Mouse (Mus musculus) forelimb bud, embryonic 11.5 days (tissue): ENCODE data around the gene Mxra8.

Experiments used
- DNase-seq: peaks from one replicate; pipeline ENCODE4 v3.0.0-alpha.2; 2012; ENCODE audit warnings: low read depth, low spot score

The Mxra8 gene

DNA sequence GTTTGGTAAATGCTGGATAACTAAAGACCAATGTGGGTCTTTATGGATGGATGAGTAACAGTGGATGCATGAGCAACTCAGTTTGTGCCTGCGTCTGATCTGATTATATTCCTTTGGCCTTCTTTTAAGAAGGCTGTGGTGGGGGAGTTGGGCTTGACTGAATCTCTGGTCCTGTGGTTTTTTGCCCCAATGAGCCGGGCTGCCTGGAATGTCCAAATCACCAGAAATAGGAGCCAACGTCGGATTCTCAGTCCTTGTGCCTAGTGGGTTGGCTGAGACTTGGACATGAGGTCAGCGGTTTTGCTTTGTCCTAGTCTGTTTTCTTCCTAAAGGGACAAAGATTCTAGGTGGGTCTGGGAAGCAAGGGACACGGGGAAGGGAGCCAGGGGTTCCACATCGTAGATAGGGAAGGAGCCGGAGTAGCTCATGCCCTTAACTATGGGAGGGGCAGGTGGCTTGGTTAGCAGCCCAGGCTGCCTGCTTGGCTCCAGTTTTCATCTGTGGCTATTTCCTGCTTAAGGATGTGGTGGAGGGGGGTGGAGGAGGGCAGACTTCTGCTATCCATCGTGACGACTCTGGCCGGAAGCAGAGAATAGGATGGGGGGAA lies 2.0 kb upstream of the Mxra8 start:
- no peak for DNase-seq

DNA sequence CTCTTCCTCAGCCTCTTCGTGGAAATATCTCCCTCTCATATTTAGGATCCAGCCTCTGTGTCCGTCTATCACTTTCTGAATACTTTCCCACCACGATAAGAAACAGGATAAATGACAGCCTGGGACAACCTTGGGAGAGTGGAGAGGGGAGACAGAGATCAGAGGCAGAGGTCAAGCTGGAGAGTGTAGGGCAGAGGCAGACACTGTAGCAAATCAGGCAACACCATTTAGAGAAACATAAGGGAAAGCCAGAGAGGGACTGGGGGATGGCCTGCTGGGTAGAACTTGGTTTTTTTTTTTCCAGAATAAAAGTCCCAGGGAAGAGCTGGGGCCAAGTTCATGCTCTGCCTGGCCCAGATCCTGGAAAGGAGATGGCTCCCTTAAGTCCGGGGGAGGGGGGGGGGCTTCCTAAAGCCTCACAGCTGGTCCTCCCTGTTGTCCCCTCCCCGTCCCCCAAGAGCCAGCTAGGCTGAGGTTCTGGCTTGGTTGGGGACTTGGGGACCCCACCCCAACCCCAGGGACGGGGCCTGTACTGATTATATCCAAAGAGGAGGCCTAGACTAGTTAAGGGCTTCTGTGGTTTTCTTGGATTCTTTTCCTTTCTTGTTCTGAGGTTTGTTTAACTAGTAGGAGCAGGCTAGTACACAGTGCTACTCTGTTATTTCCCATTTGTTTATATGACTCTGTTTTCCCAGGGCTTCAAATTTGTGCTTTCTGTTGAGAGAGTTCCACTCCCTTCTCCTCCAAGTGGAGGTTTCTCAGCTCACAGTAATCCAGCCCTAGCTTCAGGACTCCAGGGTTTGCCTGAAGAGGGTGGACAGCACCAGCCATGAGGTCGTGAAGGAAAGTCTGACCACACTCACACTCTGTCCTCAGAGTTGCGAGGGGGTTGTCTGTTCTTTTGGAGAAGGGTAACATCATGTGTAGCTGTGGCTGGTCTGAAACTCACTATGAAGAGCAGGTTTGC lies 1.0 kb upstream of the Mxra8 start:
- no peak for DNase-seq

DNA sequence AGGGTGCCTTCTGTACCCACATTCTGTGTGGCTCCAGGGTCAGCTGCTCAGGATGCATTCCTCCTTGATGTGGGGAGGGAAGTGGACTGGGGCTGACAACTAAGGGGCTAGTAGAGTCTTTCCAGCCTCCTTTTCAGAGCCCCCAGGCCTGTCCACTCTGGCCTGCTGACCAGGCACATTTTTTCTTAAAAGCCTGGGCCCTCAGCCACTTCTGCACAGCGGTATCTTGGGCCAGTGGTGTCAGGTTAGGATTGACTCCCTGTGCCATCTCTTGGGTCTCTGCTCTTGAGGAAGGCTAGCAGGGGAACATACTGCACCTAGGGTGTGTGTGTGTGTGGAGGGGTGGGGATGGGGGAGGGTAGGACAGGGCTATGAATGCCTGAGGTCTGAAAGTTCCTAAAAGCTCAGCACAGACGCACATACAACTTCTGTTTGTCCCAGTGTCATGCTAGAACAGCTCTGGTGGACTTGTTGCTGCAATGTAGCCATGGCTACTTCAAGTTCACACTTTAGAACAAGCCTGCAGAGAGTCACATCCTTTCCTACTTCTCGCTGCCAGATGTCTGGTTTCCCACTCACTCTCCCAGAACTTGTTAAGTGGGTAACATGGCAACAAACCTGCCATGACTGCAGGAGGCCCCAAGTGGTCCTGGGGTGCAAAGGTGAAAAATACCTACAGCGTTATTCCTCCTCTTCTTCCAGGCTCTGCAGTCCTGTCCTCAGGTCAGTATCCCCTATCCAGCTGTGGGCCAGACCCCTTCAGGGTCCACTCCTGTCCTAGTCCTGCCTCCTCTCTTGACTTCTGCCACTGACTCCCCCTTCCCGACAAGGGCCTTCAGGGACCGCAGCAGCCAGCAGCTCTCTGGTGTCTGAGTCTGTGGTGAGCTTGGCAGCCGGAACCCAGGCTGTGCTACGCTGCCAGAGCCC lies 859 bp downstream of the Mxra8 start:
- no peak for DNase-seq

GRCm38 (mm10) chr4:155841003-155841454 lies 1.5 kb downstream of the Mxra8 start:
- peak; percentile 35 for DNase-seq

- no peak for DNase-seq
These were observed 2.3 kb downstream of the Mxra8 start for GRCm38 (mm10) chr4:155841651-155842270.

GRCm38 (mm10) chr4:155843231-155843630 lies 3.8 kb downstream of the Mxra8 start:
- no peak for DNase-seq

DNA sequence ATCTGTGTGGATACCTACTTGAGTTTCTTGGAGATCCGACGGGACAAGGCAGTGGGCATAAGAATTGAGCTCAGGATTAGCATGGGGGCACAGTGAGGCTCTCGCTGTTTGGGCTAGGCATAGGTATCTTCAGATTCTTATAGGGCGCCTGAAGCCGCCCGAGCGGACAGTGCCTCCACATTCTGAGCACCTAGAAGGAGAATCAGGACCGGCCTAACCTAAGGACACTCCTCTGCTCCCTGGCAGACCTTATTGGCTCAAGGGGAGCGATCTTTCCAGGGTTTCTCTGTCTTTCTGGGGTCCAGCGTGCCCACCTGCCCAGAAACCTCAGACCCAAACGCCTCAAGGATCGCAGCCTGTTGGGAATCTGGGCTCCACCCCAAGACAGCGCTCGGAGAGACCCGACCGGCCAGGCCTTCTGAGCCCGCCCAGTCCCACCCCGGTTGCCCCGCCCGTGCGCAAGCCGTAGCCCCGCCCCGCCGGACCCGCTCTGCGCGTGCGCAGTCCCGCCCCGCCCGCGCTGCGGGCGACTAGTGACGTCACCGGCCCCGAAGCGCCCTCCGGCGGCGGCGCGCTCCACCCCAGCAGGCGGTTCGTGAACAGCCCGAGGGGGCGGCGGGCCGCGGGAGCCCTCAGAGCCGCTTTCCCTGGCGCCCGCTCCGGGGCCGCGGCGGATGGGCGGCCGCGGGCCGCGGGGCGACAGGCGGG lies 7.5 kb downstream of the Mxra8 start, which contains the start of gene Dvl1:
Dvl1 (plus strand) TSS at position 532 of the 708 bp plus-strand sequence.
- peak; percentile 91 for DNase-seq

DNA sequence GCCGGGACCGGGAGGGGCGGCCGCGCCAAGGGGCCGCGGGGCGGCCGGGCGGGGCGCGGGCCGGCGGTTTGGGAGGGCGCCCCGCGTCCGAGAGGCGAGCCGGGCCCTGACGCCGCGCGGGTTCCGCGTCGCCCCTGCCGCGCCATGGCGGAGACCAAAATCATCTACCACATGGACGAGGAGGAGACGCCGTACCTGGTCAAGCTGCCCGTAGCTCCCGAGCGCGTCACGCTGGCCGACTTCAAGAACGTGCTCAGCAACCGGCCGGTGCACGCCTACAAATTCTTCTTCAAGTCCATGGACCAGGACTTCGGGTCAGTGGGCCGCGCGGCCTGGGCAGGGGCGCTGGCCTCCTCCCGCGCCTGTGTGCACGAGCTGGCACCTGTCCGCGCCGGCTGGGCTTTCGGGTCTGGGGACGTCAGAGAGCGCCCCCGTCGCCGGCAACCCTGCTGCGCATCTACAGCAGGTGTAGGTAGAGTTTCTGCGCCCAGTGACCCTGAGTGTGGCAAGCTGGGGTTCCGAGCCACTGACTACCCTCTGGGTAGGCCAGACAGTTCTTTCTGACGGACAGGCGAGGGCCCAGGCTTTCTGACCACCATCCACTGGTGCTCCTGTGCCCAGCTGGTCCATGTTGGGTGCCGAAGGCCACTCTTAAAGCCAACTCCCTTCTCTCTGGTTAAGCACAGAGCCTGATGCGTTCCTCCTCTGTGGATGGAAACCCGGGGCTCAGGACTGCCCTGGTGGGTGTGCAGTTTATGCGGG lies 8.3 kb downstream of the Mxra8 start:
- DNase-seq = no peak

DNA sequence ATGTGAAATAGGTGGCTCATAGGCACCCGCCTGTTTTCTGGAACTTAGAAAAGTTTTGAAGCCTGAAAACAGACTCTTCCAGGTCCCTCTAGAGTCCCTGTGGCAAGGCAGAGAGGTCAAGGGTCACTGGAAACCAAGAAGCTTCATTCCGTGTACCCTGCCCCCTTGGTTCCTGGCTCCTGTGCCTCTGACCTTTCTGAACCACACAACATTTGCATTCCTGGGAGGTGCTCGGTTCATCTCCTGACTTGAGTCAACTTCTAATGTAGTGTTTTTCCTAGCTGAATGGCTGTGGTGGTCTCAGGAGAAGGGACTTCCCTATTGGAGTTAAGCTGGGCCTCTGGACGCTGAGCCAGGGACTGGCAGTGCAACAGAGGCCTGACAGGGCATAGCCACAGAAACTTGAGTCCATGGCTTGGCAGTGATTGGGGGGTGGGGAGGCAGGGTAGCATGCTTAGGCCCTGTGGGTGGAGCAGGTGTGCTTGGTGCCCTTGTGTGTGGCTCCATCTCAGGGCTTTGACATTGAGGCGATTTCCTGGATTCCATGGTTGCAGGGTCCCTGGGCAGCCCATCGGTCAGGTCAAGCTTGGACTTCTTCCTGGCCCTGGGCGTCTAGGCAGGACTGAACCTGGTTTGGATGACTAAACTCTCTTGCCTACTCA lies 9.1 kb downstream of the Mxra8 start:
- DNase-seq = no peak

DNA sequence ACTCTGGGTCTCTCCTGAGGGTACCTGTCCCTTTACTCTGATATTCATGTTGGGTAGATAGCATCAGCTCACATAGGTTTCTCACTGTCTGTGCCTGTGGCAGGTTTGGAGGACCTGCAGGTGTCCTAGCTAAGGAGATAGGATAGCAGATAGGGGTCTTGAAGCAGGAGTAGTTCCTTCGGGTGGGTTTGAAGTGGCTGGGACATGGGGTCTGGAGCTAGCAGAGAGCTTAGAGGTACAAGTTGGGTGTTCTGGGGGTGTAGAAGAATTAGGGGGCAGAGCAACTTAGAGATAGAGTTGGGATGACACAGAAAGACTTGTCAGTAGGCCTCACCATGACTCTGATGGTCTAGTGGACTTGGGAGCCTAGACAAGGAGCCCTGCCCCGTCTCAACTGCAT lies 9.9 kb downstream of the Mxra8 start:
- DNase-seq = no peak

DNA sequence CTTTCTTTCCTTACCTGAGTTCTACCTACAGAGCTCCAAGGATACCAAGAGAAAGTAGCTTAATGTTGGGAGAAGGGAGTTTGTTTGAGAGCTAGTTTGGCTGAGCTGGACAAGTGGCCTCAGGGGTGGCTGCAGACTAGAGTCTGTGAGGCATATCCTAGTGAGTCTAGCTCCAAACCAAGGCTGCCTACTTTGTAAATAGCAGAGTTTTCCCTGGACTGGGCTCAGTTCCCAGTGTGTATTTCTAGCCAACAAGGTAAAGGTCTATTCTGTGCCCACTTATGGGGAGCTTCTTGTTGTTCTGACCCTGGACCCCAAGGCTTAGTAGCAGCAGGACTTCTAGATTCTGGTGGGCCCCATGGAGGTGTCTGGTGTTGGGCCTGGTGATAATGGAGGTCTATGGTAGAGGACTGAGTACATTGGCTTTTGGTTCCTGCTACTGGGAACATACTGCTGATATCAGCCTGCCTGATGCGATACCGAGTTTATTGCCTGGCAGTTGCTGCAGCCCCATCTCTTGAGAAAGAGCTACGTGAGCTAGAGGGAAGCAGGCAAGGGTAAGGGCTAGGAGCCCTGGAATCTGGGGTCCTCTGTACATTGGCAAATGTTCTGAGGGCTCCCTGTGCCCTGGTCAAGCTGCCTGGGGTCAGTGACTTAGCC lies 10.4 kb downstream of the Mxra8 start:
- DNase-seq = no peak

DNA sequence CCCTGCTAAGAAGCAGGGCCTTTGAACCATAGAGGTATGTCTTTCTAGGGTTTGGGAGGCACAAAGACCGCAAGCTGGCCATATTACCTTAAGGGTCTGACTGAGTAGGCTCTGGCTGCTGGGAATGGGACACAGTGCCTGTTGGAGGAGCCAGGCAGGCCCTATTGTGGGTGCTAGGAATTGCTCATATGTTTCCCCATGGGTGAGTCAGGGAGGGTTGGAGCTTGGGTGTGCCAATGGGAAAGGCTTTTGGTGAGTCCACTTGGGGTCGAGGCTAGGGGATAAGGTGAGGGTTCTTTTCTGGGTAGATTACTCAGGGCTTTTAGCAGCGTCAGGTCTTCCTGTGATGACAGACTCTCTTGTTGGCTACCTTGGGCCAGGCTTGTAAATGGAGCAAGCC lies 11.9 kb downstream of the Mxra8 start:
- no peak for DNase-seq

DNA sequence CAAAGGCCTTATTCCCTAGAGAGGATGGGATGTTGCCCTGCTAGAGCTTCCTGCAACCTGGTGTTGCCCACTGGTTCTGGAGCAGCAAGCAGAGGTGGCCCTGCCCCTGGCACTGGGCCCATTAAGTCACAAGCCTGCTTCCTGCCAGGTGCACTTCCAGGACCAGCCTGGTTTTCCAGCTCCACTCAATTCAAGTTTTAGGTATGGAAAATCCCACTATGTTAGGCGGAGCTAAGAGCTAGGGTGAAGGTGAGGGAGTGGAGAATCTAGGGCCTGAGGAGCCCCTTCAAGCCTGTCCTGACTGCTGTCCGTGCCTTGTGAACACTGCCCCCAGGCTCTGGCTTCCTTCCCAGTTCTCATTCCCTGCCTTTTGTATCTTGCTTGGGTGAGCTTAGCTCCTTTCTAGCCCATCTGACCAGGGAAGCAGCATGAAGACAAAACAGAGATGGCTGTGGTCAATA lies 12.5 kb downstream of the Mxra8 start:
- no peak for DNase-seq

GRCm38 (mm10) chr4:155853421-155853820 lies 13.9 kb downstream of the Mxra8 start:
- no peak for DNase-seq

DNA sequence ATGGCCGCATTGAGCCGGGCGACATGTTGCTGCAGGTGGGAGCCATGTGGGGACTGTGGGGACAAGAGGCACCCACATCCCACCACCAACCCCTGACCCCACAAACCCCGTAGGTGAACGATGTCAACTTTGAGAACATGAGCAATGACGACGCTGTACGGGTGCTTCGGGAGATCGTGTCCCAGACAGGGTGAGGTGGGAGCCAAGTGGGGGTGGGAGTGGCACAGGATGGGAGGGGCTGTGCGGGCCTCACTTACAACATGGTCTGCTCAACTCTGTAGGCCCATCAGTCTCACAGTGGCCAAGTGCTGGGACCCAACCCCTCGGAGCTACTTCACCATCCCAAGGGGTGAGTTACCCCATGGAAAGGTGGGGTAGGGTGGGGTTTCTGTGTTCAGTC lies 15.5 kb downstream of the Mxra8 start:
- no peak for DNase-seq

- DNase-seq = no peak
These were observed 16.6 kb downstream of the Mxra8 start for GRCm38 (mm10) chr4:155856071-155856470.

GRCm38 (mm10) chr4:155856881-155857280 lies 17.4 kb downstream of the Mxra8 start:
- no peak for DNase-seq

DNA sequence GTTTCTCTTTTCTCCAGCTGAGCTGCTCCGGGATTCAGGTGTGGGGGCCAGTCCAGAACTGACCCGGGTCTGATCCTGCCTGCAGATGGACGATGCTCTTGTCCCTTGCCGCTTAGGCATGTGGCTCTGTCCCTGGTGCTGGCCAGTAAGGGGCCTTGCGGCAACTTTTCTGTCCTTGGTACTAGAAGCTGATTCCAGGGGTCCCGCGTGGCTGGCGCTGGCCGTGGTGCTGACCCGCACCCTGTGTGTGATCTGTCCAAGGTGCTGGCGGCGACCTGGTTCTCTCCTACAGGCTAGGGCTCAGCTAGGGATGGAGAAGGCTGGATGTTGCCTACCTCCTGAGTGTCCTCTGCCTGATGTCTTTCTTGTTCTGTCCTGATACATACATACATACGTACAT lies 19.8 kb downstream of the Mxra8 start:
- peak; percentile 82 for DNase-seq

DNA sequence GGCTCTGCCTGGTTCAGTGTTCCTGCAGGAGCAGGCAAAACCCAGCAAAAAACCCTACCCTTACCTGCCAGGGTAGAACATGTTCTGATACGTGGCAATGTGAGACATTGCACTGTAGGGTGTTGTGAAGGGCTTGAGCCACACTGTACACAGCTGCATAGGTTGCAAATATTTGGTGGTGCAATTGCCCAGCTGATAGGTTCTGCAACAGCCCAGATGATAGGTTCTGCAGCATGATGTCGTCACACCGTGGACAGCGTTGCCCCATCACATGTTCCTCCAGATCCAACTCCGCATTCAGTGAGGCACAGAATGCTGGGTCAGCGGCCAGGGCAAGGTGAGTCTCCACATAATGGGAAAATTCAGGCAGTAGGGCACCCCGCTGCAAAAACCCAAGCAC lies 22.3 kb downstream of the Mxra8 start:
- DNase-seq = no peak
